Mouse (Mus musculus) bone marrow, adult 2 months (tissue): ENCODE results near the gene Cdc42se2.

Source experiments
- CTCF ChIP-seq: fragments of 200-500 bp; IDR thresholded peaks from 2 replicates; pipeline ENCODE4 v1.5.1; 2011; ENCODE audit warnings: low read length, control low read depth; ENCODE audit not compliant: control insufficient read depth, insufficient read depth
- POLR2A ChIP-seq: fragments of 200-500 bp; IDR thresholded peaks from 2 replicates; pipeline ENCODE4 v1.6.1; 2011; ENCODE audit warnings: low read depth, mild to moderate bottlenecking, control low read depth, low read length, borderline replicate concordance; ENCODE audit not compliant: control insufficient read depth

DNA sequence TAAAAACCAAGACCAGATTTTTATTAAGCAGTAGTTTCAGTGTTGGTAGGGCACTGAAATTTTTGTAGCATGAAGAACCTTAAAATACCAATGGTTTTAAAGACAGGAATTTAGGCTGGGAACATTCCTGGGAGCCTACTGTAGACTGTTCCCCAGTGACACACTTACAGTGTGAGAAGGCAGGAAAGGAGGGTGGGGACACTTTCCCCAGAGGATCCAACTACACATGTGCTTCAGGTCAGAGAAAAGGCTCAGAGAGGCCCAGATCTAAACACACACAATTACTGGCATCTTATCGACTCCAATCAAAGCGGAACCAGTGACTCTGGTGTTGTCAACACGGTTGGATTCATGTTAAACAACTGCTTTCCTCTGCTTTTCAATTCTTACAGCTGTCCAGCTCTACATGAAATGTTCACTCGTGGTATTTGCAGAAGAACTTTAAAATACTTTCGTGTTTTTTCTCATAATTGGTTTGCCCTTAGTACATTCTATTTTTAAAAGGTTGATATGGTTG, 32.3 kb downstream of the Cdc42se2 start:
- no peak for TF ChIP-seq CTCF
- no peak for TF ChIP-seq POLR2A
